Mouse (Mus musculus) large intestine, adult 2 months (tissue): ENCODE data around the gene Hspg2. TPM values are rescaled to one million over a fixed set of nuclear protein-coding genes. Genes with fewer than 3 reads are reported as not detected.
"Not testable (repeated sequence)": the region's sequence is repeated elsewhere in the genome, so short reads cannot be mapped to it uniquely, and the experiment has no call there.

ENCODE experiments used
- DNase-seq: peaks from one replicate; pipeline ENCODE4 v3.0.0-alpha.2; 2012; ENCODE audit warnings: low read depth, low spot score
- WGBS: fragments of 180-500 bp; shearing (Covaris S2); methylation state at CpG from one replicate; pipeline ENCODE4 v1.1.7; 2018; 5-methylcytosine and 5-hydroxymethylcytosine counted together
- polyA plus RNA-seq: library from polyadenylated mRNA; depleted of rRNA; stranded (reverse); fragments of >200 nt; gene quantifications from 2 replicates; pipeline ENCODE4 v1.2.3, GENCODE M21; 2012; rRNA removed

Hspg2 gene
- polyA plus RNA-seq, result 19.7 and 22.8 TPM in 2 replicates

DNA sequence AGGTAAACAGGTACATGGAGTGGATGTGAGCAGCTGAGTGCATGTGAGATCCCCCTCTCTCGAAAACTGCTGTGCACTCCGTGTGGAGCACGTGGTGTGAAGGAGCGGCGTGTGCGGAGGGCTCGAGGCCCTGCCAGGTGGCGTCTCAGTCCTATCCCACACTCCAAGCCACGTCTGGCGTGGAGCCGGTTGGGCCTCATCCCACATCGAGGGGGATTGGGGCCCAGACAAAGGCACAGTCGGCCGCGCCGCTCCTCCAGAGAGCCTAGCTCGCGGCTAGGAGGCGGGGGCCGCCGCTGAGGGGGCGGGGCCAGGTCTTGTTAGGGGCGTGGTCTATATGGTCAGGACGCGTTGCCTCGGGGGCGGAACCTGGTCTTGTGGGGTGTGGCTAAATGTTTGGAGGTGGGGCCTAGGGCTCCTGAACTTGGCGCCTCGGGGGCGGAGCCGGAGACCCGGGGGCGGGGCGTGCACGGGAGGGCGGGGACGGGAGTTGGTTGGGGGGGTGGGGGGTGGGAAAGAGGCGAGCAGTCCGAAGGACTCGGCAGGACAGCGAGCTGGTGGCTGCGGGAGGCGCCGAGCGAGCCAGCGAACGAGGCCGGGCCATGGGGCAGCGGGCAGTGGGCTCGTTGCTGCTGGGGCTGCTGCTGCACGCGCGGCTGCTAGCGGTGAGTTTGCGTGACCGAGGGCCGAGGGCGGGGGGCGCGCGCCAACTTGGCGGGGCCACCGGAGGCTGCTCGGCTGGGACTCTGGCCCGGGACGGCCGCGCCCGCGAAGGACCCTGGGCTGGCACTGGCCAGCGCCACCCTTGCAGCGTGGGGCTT is at the start of gene Hspg2:
Hspg2 (plus strand) TSS at position 510 of the 821 bp plus-strand sequence.
- DNase-seq, result peak; percentile 73
- WGBS, result 3% methylated on average over 72 of the region's 72 CpGs

DNA sequence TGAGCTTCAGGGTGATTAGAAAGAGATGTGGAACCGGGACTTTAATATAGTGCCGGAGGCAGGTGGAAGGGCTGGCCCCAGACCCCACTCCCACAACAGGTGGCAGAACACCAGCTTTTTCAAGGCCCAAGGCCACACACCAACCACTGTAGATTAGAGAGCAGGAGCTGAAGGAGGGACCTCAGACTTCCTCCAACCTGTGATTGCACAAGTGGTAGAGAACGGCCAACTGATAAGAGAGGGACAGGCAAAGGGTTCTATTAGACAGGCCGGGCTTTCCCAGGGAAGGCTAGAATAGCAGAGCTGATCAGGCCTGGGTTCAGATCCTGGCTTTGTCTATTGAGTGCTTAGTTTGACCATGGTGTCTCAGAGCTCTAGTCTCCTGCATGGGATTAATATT is 38.1 kb upstream of the Hspg2 start, which contains the start of gene Cela3b:
Cela3b (minus strand) TSS at position 39 of the 400 bp plus-strand sequence.
- WGBS, result 65% methylated on average over 4 of the region's 4 CpGs

DNA sequence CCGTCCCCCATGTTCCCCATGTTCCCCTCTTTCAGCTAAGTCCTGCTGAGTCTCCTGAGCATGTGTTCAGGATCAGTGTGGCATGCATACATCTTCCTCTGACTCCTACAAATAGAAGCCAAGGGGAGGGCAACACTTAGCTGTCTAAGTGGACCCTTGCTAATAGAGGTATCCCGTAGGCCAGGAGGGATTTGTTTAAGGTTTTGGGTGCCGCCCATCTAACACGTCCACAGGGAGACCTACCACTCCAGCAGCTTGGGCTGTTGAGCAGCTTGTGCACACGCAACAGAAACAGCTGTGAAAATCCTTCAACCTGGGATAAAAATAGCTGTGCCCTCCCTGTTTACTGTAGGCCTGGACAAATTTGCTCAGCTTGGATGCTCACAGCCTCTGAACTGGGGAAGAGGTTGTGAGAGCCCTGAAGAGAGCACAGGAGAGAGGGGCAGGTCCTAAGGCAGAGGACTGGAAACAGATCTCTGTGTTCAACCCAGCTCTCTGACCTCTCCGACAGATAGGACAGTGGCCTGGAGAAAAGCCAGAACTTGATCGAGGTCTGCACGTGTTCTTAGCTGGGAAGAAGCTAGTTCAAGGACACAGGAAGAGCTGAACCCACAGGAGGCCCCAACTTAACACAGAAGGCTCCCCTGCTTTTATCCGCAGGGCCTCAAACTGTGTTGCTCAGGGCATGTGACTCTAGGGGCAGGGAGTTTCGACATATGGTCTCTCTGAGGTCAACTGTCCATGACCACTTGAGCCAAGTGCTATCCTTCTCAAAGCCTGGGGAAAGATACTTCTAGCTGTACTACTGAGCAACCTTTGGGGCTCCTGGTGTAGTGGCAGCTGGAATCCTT is 35.6 kb upstream of the Hspg2 start:
- DNase-seq, result not testable (repeated sequence)

More for the DNA sequence above, 38.1 kb upstream of the Hspg2 start, which contains the start of gene Cela3b:
- DNase-seq, result no peak

DNA sequence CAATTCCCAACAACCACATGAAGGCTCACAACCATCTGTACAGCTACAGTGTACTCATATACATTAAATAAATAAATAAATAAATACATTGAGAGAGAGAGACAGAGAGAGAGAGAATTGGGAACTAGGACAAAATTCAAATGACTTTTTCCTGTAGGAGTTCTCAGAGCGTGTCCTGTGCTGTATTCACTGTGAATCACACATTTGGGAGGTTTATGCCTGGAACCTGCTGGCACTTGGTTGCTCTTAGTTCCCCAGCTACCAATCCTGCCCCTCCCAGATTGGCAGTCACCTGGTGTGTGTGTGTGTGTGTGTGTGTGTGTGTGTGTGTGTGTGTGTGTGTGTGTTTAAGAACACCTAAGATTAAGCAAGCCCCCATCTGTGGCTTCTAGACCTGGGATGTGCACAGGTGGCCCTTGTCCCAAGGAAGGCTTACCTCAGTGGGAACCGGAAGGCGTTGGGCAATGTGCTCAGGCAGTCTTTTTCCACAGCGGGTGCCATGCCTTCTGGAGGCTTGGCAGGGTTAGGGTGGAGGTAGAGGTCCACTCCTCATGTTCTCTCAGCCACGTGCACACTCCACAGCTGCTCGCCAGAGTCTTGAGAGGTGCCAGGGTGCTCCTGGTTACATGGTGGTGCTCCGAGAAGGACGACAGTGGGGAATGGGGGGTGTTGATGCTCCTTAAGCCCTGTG is 31.4 kb upstream of the Hspg2 start:
- WGBS, result 87% methylated on average over 8 of the region's 8 CpGs
- DNase-seq, result no peak

More for the DNA sequence above, 35.6 kb upstream of the Hspg2 start:
- WGBS, result 48% methylated on average over 10 of the region's 10 CpGs

DNA sequence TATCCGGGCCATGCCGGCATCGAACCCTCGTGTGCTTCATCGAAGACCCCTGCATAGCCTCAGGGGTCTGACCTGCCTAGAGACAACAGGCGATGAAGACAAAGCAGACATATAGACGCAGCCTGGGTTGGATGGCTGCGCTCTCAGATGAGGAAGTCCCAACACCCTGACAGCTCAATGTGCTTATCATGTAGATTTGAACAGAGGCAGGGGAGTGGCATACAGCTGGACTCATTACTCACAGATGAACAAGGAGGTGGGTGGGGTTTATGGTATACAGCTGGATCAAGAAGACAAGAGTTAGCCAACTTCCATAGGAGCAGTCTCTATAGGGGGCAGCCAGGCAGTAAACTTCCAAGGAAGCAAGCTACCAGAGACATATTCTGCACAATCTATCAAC is 29.7 kb upstream of the Hspg2 start:
- WGBS, result 80% methylated on average over 8 of the region's 8 CpGs

DNA sequence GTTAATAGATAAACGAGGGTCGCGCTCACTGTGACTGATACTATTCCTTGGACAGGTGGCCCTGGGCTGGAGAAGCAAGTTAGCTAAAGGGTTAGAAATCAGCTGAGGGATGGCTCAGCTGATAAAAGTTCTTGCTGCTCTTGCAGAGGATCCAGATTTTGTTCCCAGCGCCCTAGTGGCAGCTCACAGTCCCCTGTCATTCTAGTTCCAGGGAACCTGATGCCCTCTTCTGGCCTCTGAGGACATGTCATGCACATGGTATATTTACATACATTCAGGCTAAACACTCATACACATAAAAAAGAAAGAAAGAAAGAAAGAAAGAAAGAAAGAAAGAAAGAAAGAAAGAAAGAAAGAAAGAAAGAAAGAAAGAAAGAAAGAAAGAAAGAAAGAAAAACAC is 27.2 kb upstream of the Hspg2 start:
- 93% methylated on average over 4 of the region's 4 CpGs for WGBS
- no peak for DNase-seq

More for the DNA sequence above, 29.7 kb upstream of the Hspg2 start:
- DNase-seq, result no peak

DNA sequence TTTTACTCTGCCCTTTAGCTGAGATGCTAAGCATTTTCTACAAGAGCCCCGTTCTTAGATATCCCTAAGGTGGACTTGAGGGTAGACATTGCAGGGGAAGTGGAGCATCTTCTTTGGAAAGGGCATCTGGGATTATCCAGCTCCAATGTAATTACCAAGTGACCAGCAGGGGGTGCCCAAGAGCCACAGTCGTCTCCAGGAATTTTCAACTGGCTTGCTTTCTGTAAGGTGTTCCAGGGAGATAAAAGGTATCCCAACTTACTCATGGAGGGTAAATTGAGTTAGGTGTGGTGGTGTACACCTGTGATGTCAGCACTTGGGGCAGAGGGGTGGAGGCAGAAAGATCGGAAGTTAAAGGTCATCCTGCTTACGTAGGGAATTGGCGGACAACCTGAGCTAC is 24.9 kb upstream of the Hspg2 start:
- WGBS, result 28% methylated on average over 5 of the region's 5 CpGs
- no peak for DNase-seq

DNA sequence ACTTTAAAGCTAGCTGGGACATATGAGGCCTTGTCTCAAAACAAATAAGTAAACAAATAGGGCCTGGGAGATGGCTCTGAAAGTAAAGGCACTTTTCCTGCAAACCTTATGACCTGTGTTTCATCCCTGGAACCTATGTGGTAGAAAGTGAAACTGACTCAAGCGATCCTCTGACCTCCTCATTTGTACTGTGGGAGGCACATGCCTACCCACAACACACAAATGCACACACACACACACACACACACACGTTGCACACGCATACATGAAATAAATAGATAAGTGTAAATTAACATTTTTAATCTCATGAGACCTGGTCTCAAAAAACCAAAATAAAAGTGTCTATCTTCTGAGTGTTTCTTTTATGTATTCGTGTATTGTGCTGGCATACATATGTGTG is 22.7 kb upstream of the Hspg2 start:
- DNase-seq, result no peak
- WGBS, result 75% methylated on average over 4 of the region's 4 CpGs

DNA sequence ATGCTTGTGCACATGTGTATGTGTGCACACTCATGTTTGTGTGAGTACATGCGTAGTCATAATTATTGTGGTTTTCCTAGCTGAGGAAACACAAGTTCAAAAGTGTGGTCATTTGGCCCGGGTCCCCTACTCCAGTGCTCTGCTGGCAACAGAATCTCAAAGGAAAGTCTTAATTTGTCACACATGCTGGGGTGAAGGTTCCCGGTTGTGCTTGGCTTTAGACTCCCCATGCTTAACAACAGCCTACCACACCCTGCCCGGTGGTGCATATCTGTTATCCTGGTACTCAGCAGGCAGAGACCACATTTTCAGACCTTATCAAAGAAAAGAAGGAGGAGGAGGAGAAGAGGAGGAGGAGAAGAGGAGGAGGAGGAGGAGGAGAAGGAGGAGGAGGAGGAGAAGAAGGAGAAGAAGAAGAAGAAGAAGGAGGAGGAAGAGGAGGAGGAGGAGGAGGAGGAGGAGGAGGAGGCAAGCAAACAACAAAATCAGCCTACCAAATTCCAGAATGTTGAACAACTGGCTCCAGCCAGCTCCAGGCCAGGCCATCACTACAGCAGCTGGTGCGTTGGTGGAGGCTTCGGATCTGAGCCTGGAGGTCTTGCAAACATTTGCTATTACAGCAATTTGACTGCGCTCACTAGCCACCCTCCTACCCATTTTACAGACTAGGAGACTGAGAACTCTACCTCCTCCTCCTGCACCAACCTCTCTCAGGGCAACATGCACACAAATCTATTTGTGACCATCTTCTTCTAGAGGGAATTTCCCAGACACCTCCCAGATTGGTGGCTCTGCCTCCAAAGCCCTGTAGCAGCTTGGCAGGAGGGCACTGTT is 21.0 kb upstream of the Hspg2 start:
- 44% methylated on average over 7 of the region's 7 CpGs for WGBS
- DNase-seq, result no peak

DNA sequence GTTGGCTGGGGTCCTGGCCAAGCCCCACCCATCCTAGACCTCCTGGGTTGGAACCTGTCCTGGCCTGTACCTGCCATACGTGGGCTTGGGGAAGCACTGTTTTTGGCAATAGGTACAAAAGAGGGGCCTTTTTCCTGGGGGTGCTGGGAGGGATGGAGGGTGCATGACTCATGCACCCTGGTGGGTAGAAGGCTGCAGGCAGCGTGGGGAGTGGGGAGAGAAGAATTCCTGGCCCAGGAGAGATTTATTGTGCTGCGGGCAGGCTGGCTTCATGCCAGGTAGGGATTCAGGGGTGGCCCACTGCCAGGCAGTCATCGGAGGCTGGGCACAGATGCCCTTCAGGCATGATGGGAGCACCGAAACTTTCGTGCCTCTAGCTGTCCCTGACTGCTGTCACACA is 20.4 kb upstream of the Hspg2 start:
- no peak for DNase-seq
- 16% methylated on average over 6 of the region's 6 CpGs for WGBS

DNA sequence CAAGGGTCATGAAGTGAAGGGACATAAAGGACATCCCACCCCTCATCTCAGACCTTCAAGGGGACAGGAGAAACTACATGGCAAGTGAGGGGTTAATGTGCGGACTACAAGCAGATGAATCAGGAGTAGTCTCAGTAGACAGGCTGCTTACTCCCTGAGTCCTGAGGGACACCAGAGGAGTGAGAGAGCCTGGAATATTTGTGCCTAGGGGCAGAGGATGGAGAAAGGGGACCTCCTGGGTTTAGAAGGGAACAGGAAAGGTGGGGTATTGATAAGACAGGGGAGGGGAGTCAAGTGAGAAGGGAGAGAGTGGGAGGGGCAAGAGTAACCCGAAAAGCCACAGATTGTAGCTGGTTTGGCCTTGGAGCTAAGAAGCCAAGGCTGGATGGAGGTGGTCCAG is 19.9 kb upstream of the Hspg2 start:
- 47% methylated on average over 2 of the region's 2 CpGs for WGBS
- DNase-seq, result no peak

DNA sequence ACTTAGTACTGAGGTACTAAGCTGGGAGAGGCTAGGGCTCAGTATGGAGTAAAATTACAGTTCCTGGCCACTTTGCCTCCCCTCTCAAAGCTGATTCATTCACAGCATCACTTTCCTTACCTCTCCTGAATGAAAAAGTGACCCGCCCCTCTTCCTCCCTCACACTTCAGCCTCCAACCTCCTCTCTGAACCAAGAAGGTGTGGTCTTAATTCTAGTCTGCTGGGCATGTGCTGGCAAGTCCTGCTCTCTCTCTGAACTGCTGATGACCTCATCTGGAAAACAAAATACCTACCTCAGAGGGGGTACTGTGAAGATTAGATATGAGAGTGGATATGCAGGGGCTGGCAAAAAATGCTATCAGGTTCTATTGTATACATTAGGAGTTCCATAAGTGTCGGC is 19.4 kb upstream of the Hspg2 start:
- no peak for DNase-seq
- whole genome bisulfite sequencing, result 55% methylated on average over 2 of the region's 2 CpGs

DNA sequence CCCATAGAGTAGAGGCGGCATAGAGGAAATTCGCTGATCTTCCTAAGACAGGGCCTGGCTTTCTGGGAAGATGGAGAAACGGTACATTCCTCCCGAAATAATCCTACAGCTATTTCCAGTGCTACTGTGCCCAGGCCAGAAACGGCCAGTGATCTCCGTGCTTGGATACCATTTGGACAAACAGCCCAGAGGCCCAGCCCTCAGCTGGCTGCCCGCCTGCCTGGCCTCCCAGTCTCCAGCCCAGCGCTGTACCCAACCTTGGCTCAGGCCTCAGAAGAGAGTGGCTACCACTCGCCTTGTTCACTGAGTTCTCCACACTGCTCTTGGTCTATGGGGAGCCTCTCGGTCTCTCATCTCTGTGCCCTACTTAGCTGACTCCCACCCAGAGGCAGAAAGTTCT is 18.9 kb upstream of the Hspg2 start:
- DNase-seq, result no peak
- WGBS, result 78% methylated on average over 10 of the region's 10 CpGs

DNA sequence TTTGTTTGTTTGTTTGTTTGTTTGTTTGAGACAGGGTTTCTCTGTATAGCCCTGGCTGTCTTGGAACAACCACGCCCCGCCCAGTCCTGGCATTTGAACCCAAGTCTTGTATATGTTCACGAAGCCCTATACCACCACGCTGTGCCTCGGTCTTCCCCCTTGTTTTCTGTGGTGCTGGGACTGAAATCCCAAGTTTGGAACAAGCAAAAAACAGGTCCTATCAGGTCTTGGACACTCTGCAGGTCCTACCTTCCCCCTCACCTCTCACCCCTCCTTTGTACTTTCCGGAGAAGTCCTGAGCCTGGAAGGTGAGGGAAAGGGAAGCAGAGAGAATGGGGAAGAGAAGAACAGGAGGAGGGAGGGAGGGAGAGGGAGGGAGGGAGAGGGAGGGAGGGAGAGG is 16.4 kb upstream of the Hspg2 start:
- 89% methylated on average over 6 of the region's 6 CpGs for WGBS
- no peak for DNase-seq

DNA sequence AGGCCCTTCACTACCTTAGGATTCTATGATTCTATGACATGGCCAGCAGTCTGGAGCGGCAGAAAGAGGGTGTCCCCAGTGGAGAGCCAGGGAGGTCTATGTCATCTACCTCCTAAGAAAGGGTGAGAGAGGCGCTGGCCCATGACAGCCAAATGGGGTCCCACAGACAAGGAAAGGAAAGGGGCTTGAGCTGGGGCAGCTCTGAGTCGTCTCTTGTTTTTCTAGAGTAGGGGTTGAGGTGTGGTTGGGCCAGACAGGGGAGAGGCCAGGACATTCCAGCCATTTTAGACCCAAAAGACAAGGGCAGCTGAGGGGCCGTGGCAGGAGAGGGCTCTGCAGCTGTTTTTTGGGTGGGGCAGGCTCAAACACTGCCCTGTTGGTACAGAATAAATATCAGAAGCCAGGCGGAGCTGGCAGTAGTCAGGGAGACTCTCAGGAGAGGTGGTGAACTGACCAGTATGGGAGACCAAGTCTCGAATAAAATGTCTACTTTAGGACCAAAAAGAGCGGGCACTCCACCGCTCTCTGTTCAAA is 15.3 kb upstream of the Hspg2 start, which contains the start of gene 1700013G24Rik:
1700013G24Rik (plus strand) TSS at position 51 of the 534 bp plus-strand sequence.
- DNase-seq, result no peak
- 75% methylated on average over 8 of the region's 8 CpGs for WGBS

DNA sequence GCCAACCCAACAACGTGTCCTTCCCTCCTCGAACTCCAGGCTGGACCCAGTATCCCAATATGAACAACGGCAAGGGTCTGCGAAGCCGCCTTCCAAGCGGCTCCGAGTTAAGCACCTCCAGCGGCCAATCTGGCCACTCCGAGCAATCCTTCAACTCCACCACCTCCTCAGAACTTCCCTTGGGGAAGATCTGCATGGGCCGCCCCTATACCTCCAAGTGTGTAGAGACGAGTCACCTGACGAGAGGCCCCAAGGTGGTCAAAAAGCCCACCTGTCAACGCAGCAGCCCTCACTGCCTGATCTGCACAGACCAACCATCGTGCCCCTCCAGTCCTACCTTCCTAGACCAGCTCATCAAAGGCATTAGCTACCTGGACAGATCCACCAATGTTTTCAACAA is 14.0 kb upstream of the Hspg2 start:
- DNase-seq, result no peak
- WGBS, result 92% methylated on average over 14 of the region's 14 CpGs

DNA sequence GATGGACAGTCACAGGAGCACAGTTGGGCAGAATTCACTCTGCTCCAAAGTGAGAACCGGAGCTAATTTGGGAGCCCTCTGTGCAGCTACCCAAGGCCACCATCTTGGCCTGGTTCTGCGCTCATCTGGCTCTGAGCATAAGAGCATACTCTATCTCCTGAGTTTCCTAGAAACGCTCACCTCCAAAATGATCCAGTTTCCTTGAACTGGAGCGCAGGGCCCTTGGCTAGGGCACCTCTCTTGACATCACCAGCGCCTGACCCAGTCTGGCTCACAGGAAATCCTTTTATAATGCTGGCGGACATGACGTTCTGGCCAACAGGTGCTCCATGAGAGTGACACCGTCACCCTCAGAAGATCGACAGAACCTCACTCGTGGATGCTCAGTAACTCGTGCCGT is 12.0 kb upstream of the Hspg2 start:
- 89% methylated on average over 12 of the region's 12 CpGs for WGBS
- no peak for DNase-seq

DNA sequence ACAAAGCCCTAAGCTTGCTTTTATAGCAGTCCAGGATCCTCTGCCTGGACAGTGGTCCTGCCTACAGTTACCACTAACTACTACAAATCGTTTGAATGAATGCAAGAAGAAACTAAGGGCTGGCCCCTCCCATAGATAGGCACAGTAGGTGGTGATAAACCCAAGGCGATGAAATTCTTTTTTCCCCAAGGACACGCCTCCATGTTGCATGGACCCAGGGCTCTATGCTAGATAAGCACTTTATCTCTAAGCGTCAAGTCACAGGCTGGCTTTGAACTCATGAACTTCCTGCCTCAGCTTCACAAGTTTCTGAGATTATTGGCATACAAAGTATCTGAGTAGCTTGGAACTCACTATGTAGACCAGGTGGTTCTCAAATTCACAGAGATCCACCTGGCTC is 11.3 kb upstream of the Hspg2 start:
- WGBS, result 59% methylated on average over 4 of the region's 4 CpGs
- DNase-seq, result no peak

DNA sequence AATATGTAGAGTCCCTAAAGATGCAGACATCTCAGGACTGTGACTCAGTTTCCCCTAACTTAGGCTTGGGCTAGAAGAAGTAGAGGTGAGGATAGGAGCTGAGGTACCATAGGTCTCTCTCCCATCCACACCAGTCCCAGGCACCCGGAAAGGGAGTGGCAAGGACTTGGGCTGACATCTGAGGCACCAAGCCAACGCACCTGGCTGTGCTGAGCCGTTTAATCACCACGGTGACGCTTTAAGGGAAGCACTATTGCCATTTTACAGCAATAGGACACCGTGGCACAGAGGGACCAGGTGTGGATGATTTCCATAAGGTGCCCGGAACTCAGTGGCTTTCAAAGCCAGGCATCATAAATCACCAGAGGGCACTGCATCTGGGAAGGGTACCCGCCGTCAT is 10.3 kb upstream of the Hspg2 start:
- peak; percentile 75 for DNase-seq
- WGBS, result 23% methylated on average over 9 of the region's 9 CpGs
